21 mouse cellular contexts compared by ENCODE assay signal in the genomic region with DNA sequence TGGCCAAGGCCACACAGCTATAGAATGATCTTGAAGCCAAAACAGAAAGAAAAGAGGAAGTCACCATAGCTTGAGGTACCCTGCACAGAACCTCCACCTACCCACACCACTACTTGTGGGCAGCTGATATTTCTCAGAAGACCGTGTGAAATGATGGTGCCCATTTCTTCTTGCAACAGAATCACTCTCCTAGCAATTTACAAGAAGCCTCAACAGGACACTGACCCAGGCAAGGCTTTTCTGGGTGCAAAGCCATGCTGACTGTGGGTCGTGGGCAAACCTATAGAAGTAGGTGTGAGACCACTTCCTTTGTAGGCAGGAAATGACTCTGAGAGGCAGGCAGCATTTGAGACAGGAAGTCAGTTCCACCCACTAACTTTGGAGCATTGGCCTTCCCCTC. TPM values are rescaled to one million over a fixed set of nuclear protein-coding genes. Genes with fewer than 3 reads are reported as not detected.
DNase-seq lines count a peak whose midpoint lies in the region; ATAC-seq and TF ChIP-seq lines count a peak whose summit lies in the region.
"Had no signal": no experiment of that assay in that cellular context is flagged by ENCODE, and none has a peak within 500 bp of the region (broad histone marks: within the 10 kb centered on the region; RNA-seq: fewer than 3 reads in every experiment).

No protein-coding gene starts in this region.

- H3K4me1 ChIP-seq in spleen, adult 2 months (ENCODE audit: control insufficient read depth, insufficient read depth, insufficient read length): peaks cover 12% of the 10 kb centered on the region

- no peak for TF ChIP-seq CTCF in spleen, adult 2 months (IDR thresholded peaks at IDR 0.05; ENCODE audit: extremely low read depth, insufficient read depth, insufficient read length, insufficient replicate concordance)

- H3K4me3 ChIP-seq in spleen, adult 2 months (ENCODE audit: extremely low read depth, insufficient read depth, insufficient read length): peak overlapping the region; percentile 19; the same call in 1 of the 2 replicates
- H3K4me3 ChIP-seq: embryonic facial prominence, embryonic 10.5 days; forebrain, embryonic 15.5 days; heart, embryonic 10.5 days; hindbrain, embryonic 12.5 days; left cerebral cortex, adult 2 months; limb, embryonic 10.5 days had no signal

- 5% methylated on average over 2 of the region's 2 CpGs for WGBS in spleen, adult 2 months

- H3K27me3 ChIP-seq in spleen, adult 2 months (ENCODE audit: control insufficient read depth, insufficient read depth, low read length): no peaks in the 10 kb centered on the region
- H3K27me3 ChIP-seq: forebrain, embryonic 15.5 days had no signal

- peak in 1 of 2 experiments; percentile 22 for DNase-seq in spleen, adult 2 months (ENCODE audit: low read depth in 1 of 2, low spot score in 2 of 2)
- no peak for DNase-seq in spleen, adult 12 weeks (ENCODE audit: low spot score)
- DNase-seq in CD4-positive helper T cell, adult 2 months (ENCODE audit: low read depth, low spot score): peak; percentile 77
- DNase-seq in urinary bladder, postnatal 10 days (ENCODE audit: low spot score): no peak
- no peak for DNase-seq in adrenal gland, postnatal 25 days
- DNase-seq in retina, postnatal 1 day: no peak
- DNase-seq: cerebellum, adult 11 months; cerebellum, postnatal 14 days; kidney, adult 18-20 months; layer of hippocampus, adult 9-11 months; liver had no signal

- peak overlapping the region; percentile 90 for H3K27ac ChIP-seq in spleen, adult 2 months (ENCODE audit: insufficient read depth, low read length)
- H3K27ac ChIP-seq: embryonic facial prominence, embryonic 10.5 days; forebrain, embryonic 15.5 days; heart, embryonic 10.5 days; hindbrain, embryonic 12.5 days; left cerebral cortex, adult 2 months; limb, embryonic 10.5 days; stomach, postnatal 0 days had no signal

- ATAC-seq in common myeloid progenitor, adult 5-6 weeks (replicated peaks; ENCODE audit: low read depth, poor library complexity, severe bottlenecking): peak; percentile 71
- peak; percentile 45; the same call in 1 of the 2 replicates for ATAC-seq in monocyte, adult 5-6 weeks (replicated peaks; ENCODE audit: insufficient number of reproducible peaks, low FRiP score, low TSS enrichment, poor library complexity, severe bottlenecking)
- ATAC-seq: forebrain, embryonic 15.5 days; lung, postnatal 0 days had no signal

- no peaks in the 10 kb centered on the region for H3K36me3 ChIP-seq in spleen, adult 2 months (ENCODE audit: control insufficient read depth, insufficient read depth, low read length)
- H3K36me3 ChIP-seq: embryonic facial prominence, embryonic 10.5 days; forebrain, embryonic 15.5 days; heart, embryonic 10.5 days; hindbrain, embryonic 12.5 days; limb, embryonic 10.5 days had no signal

- no peak for TF ChIP-seq POLR2A in spleen, adult 2 months (IDR thresholded peaks at IDR 0.05; ENCODE audit: low read depth, low read length)

RNA-seq across cellular contexts. Expression of a gene that starts 49.3 kb away (rescaled TPM):
- 1.2 and 1.5 TPM in 2 replicates for polyA plus RNA-seq in spleen, adult 2 months (2012; rRNA removed)
- total RNA-seq in common myeloid progenitor, adult 5-6 weeks (2017): not detected in 2 replicates
- 0.29 to 5.9 TPM (median 1.8 TPM) in 3 replicates for total RNA-seq in monocyte, adult 5-6 weeks (2017)
- 3.4 and 5.8 TPM in 2 replicates for total RNA-seq in adrenal gland, postnatal 25 days (2021)
